In genomic region chr10:102881824-102882438, GRCm38 (mm10) we compare ENCODE assay signal across 20 mouse cellular contexts.
"Had no signal": no experiment of that assay in that cellular context is flagged by ENCODE, and none has a peak within 500 bp of the region (broad histone marks: within the 10 kb centered on the region; RNA-seq: fewer than 3 reads in every experiment).

No protein-coding gene starts in this region.

- H3K9ac ChIP-seq: lung, embryonic 15.5 days; midbrain, embryonic 13.5 days; midbrain, embryonic 15.5 days; neural tube, embryonic 12.5 days; stomach, embryonic 15.5 days had no signal

- H3K4me2 ChIP-seq: lung, embryonic 15.5 days; midbrain, embryonic 11.5 days; midbrain, embryonic 13.5 days; midbrain, embryonic 15.5 days; neural tube, embryonic 12.5 days; stomach, embryonic 15.5 days had no signal

- H3K9me3 ChIP-seq: lung, embryonic 15.5 days; megakaryocyte, embryonic 14.5 days; midbrain, embryonic 13.5 days; midbrain, embryonic 15.5 days; neural tube, embryonic 12.5 days; stomach, embryonic 15.5 days had no signal

- H3K4me3 ChIP-seq: lung, embryonic 15.5 days; megakaryocyte, embryonic 14.5 days; midbrain, embryonic 13.5 days; midbrain, embryonic 15.5 days; neural tube, embryonic 12.5 days; stomach, embryonic 15.5 days had no signal

- ATAC-seq: lung, postnatal 0 days; midbrain, embryonic 13.5 days; midbrain, embryonic 15.5 days had no signal

- H3K4me1 ChIP-seq: lung, embryonic 15.5 days; megakaryocyte, embryonic 14.5 days; midbrain, embryonic 13.5 days; midbrain, embryonic 15.5 days; neural tube, embryonic 12.5 days; stomach, embryonic 15.5 days had no signal

- DNase-seq: lung, adult 2 months; lung, postnatal 14 days; lung, postnatal 36 days; retina, postnatal 1 day; right cerebral cortex, adult 18-20 months; right cerebral cortex, postnatal 25 days; right cerebral cortex, postnatal 4 days; thymus, adult 2 months; thymus, postnatal 25 days; thymus, postnatal 4 days had no signal

- H3K36me3 ChIP-seq: lung, embryonic 15.5 days; midbrain, embryonic 13.5 days; midbrain, embryonic 15.5 days; neural tube, embryonic 12.5 days; stomach, embryonic 15.5 days had no signal

- H3K27me3 ChIP-seq: lung, embryonic 15.5 days; megakaryocyte, embryonic 14.5 days; midbrain, embryonic 13.5 days; midbrain, embryonic 15.5 days; neural tube, embryonic 12.5 days; stomach, embryonic 15.5 days had no signal

- H3K27ac ChIP-seq: lung, embryonic 15.5 days; macrophage; midbrain, embryonic 13.5 days; midbrain, embryonic 15.5 days; neural tube, embryonic 12.5 days; stomach, embryonic 15.5 days; stomach, postnatal 0 days had no signal
